Mouse (Mus musculus) embryonic facial prominence, embryonic 11.5 days (tissue): ENCODE results near the gene Kri1. TPM values are rescaled to one million over a fixed set of nuclear protein-coding genes. Genes with fewer than 3 reads are reported as not detected.

Experiments used
- ATAC-seq: fragments of 200-750 bp; cut with Nextera tagmentation; replicated peaks from 2 replicates; pipeline ENCODE4 v1.8.0; 2017; ENCODE audit warnings: low read depth; ENCODE audit not compliant: insufficient number of reproducible peaks, low FRiP score, low TSS enrichment
- DNase-seq: peaks from one replicate; pipeline ENCODE4 v3.0.0-alpha.2; 2015; ENCODE audit warnings: low spot score
- H3K27ac ChIP-seq: fragments of 300-500 bp; sonication (generic); replicated peaks from 2 replicates; pipeline ENCODE4 v1.5.1; 2014; ENCODE audit warnings: mild to moderate bottlenecking, low read depth, low read length, control low read depth
- H3K27me3 ChIP-seq: fragments of 300-500 bp; sonication (generic); 2 replicates; pipeline ENCODE4 v1.6.1; 2014; ENCODE audit warnings: mild to moderate bottlenecking, low read length, moderate library complexity, mixed read lengths; ENCODE audit not compliant: control insufficient read depth, insufficient read depth
- H3K36me3 ChIP-seq: fragments of 300-500 bp; sonication (generic); replicated peaks from 2 replicates; pipeline ENCODE4 v1.6.1; 2014; ENCODE audit warnings: low read depth, mild to moderate bottlenecking, low read length, moderate library complexity, mixed read lengths; ENCODE audit not compliant: control insufficient read depth, insufficient read depth
- H3K4me1 ChIP-seq: fragments of 300-500 bp; sonication (generic); 2 replicates; pipeline ENCODE4 v1.6.1; 2014; ENCODE audit warnings: low read length, mixed read lengths; ENCODE audit not compliant: control insufficient read depth, insufficient read depth
- H3K4me2 ChIP-seq: fragments of 300-500 bp; sonication (generic); 2 replicates; pipeline ENCODE4 v1.6.1; 2014; ENCODE audit warnings: low read depth, mild to moderate bottlenecking, control low read depth, low read length, moderate library complexity
- H3K4me3 ChIP-seq: fragments of 300-500 bp; sonication (generic); 2 replicates; pipeline ENCODE4 v1.5.1; 2014; ENCODE audit warnings: low read depth, low read length, control low read depth
- H3K9ac ChIP-seq: fragments of 300-500 bp; sonication (generic); replicated peaks from 2 replicates; pipeline ENCODE4 v1.6.1; 2014; ENCODE audit warnings: mild to moderate bottlenecking, control low read depth, low read length
- H3K9me3 ChIP-seq: fragments of 300-500 bp; sonication (generic); replicated peaks from 2 replicates; pipeline ENCODE4 v1.6.1; 2016; ENCODE audit warnings: mild to moderate bottlenecking, low read length, inconsistent platforms, mixed read lengths; ENCODE audit not compliant: control insufficient read depth
- WGBS: fragments of 180-500 bp; shearing (Covaris S2); extraction: QIAGEN DNeasy Blood & Tissue Kit; methylation state at CpG from one replicate; pipeline ENCODE4 v1.1.7; 2014; 5-methylcytosine and 5-hydroxymethylcytosine counted together
- polyA plus RNA-seq: library from polyadenylated mRNA; unstranded; fragments of >200 nt; fragmentation: Nextera tagmentation; extraction: Ambion mirVana; gene quantifications from 2 replicates; pipeline ENCODE4 v1.2.1, GENCODE M21; 2014

The Kri1 gene
- polyA plus RNA-seq = 11.4 and 13.3 TPM in 2 replicates

GRCm38 (mm10) chr9:21287571-21288402, at the start of gene Kri1:
Kri1 (minus strand) TSS chr9:21287969.
- WGBS = 1% methylated on average over 59 of the region's 59 CpGs
- Histone ChIP-seq H3K27ac (peak within 1 kb of the TSS; percentile 52), H3K4me2 (peak within 1 kb of the TSS; percentile 71), H3K9me3 (no peaks in the 10 kb centered on the region), H3K27me3 (no peaks in the 10 kb centered on the region), H3K36me3 (no peaks in the 10 kb centered on the region; the same call in 1 of the 2 replicates), H3K4me1 (peaks cover 4% of the 10 kb centered on the region; the same call in 1 of the 2 replicates), H3K9ac (peak within 1 kb of the TSS; percentile 56), H3K4me3 (peak within 1 kb of the TSS; percentile 52)
- peak; percentile 99 for DNase-seq
- ATAC-seq = peak; percentile 21

- DNase-seq = no peak
- no peak overlapping the region for H3K9ac ChIP-seq
- 85% methylated on average over 8 of the region's 8 CpGs for WGBS
- ATAC-seq = no peak
- no peaks in the 10 kb centered on the region; the same call in 1 of the 2 replicates for H3K4me1 ChIP-seq
- no peak overlapping the region for H3K4me3 ChIP-seq
- H3K4me2 ChIP-seq = no peak overlapping the region
- no peaks in the 10 kb centered on the region for H3K27me3 ChIP-seq
- no peak overlapping the region for H3K27ac ChIP-seq
- H3K9me3 ChIP-seq = no peaks in the 10 kb centered on the region
- H3K36me3 ChIP-seq = no peaks in the 10 kb centered on the region; the same call in 1 of the 2 replicates
Measured at GRCm38 (mm10) chr9:21336491-21336890, 48.7 kb upstream of the Kri1 start.

- Histone ChIP-seq H3K36me3 (no peaks in the 10 kb centered on the region; the same call in 1 of the 2 replicates), H3K4me1 (no peaks in the 10 kb centered on the region; the same call in 1 of the 2 replicates), H3K9ac (no peak overlapping the region), H3K27ac (no peak overlapping the region), H3K9me3 (no peaks in the 10 kb centered on the region), H3K4me2 (no peak overlapping the region), H3K4me3 (no peak overlapping the region), H3K27me3 (no peaks in the 10 kb centered on the region)
- ATAC-seq (no peak), DNase-seq (no peak)
- WGBS = 81% methylated on average over 4 of the region's 4 CpGs
Measured at GRCm38 (mm10) chr9:21335391-21335790, 47.6 kb upstream of the Kri1 start.

- Histone ChIP-seq H3K4me3 (no peak overlapping the region), H3K27me3 (no peaks in the 10 kb centered on the region), H3K9me3 (no peaks in the 10 kb centered on the region), H3K27ac (no peak overlapping the region), H3K4me2 (no peak overlapping the region), H3K36me3 (no peaks in the 10 kb centered on the region), H3K4me1 (no peaks in the 10 kb centered on the region; the same call in 1 of the 2 replicates), H3K9ac (no peak overlapping the region)
- DNase-seq = no peak
- ATAC-seq = no peak
Measured at GRCm38 (mm10) chr9:21334747-21335146, 47.0 kb upstream of the Kri1 start.

- no peak overlapping the region for H3K27ac ChIP-seq
- H3K4me3 ChIP-seq = no peak overlapping the region
- H3K4me1 ChIP-seq = no peaks in the 10 kb centered on the region; the same call in 1 of the 2 replicates
- no peaks in the 10 kb centered on the region for H3K36me3 ChIP-seq
- DNase-seq (no peak), ATAC-seq (no peak)
- no peak overlapping the region for H3K9ac ChIP-seq
- H3K4me2 ChIP-seq = no peak overlapping the region
- H3K9me3 ChIP-seq = no peaks in the 10 kb centered on the region
- no peaks in the 10 kb centered on the region for H3K27me3 ChIP-seq
- 88% methylated on average over 1 of the region's 1 CpGs for WGBS
Measured at GRCm38 (mm10) chr9:21333523-21333922, 45.8 kb upstream of the Kri1 start.

- no peaks in the 10 kb centered on the region for H3K9me3 ChIP-seq
- H3K9ac ChIP-seq = no peak overlapping the region
- no peak overlapping the region for H3K4me3 ChIP-seq
- no peaks in the 10 kb centered on the region for H3K27me3 ChIP-seq
- ATAC-seq = peak; percentile 8; the same call in 1 of the 2 replicates
- DNase-seq = peak; percentile 9
- H3K4me1 ChIP-seq = no peaks in the 10 kb centered on the region; the same call in 1 of the 2 replicates
- no peak overlapping the region for H3K4me2 ChIP-seq
- no peak overlapping the region for H3K27ac ChIP-seq
- H3K36me3 ChIP-seq = no peaks in the 10 kb centered on the region
- WGBS = 40% methylated on average over 9 of the region's 9 CpGs
Measured at GRCm38 (mm10) chr9:21332161-21333061, 44.6 kb upstream of the Kri1 start.

- WGBS = 87% methylated on average over 12 of the region's 12 CpGs
- ATAC-seq = no peak
- no peaks in the 10 kb centered on the region for H3K9me3 ChIP-seq
- no peak for DNase-seq
- H3K27me3 ChIP-seq = no peaks in the 10 kb centered on the region
- H3K9ac ChIP-seq = no peak overlapping the region
- no peak overlapping the region for H3K27ac ChIP-seq
- no peak overlapping the region for H3K4me3 ChIP-seq
- H3K36me3 ChIP-seq = no peaks in the 10 kb centered on the region
- no peaks in the 10 kb centered on the region; the same call in 1 of the 2 replicates for H3K4me1 ChIP-seq
- H3K4me2 ChIP-seq = no peak overlapping the region
Measured at GRCm38 (mm10) chr9:21331365-21332140, 43.8 kb upstream of the Kri1 start.
